Mouse (Mus musculus) intestine, embryonic 14.5 days (tissue): Measurements from ENCODE around the gene Gm4969. TPM values are rescaled to one million over a fixed set of nuclear protein-coding genes. Genes with fewer than 3 reads are reported as not detected.

ENCODE experiments used
- ATAC-seq: fragments of 200-750 bp; cut with Nextera tagmentation; replicated peaks from 2 replicates; pipeline ENCODE4 v1.8.0; 2017; ENCODE audit warnings: low read depth, moderate number of reproducible peaks, moderate TSS enrichment, moderate library complexity; ENCODE audit not compliant: low FRiP score, low TSS enrichment
- DNase-seq: peaks from one replicate; pipeline ENCODE4 v3.0.0-alpha.2; 2018; ENCODE audit warnings: low spot score
- H3K27ac ChIP-seq: fragments of 300-500 bp; sonication (generic); 2 replicates; pipeline ENCODE4 v1.5.1; 2014; ENCODE audit warnings: low read depth, mild to moderate bottlenecking, control low read depth
- H3K27me3 ChIP-seq: fragments of 300-500 bp; sonication (generic); replicated peaks from 2 replicates; pipeline ENCODE4 v1.6.1; 2014; ENCODE audit warnings: low read length, control low read depth; ENCODE audit not compliant: control insufficient read depth, insufficient read depth
- H3K36me3 ChIP-seq: fragments of 300-500 bp; sonication (generic); 2 replicates; pipeline ENCODE4 v1.6.1; 2014; ENCODE audit warnings: low read length, control low read depth; ENCODE audit not compliant: control insufficient read depth, insufficient read depth
- H3K4me1 ChIP-seq: fragments of 300-500 bp; sonication (generic); replicated peaks from 2 replicates; pipeline ENCODE4 v1.6.1; 2014; ENCODE audit warnings: low read length, control low read depth, mixed read lengths; ENCODE audit not compliant: control insufficient read depth, insufficient read depth
- H3K4me2 ChIP-seq: fragments of 300-500 bp; sonication (generic); 2 replicates; pipeline ENCODE4 v1.6.1; 2014; ENCODE audit warnings: low read length
- H3K4me3 ChIP-seq: fragments of 300-500 bp; sonication (generic); 2 replicates; pipeline ENCODE4 v1.5.1; 2014; ENCODE audit warnings: low read depth, low read length, control low read depth, mixed read lengths
- H3K9ac ChIP-seq: fragments of 300-500 bp; sonication (generic); 2 replicates; pipeline ENCODE4 v1.6.1; 2014; ENCODE audit warnings: mild to moderate bottlenecking, low read length
- H3K9me3 ChIP-seq: fragments of 300-500 bp; sonication (generic); 2 replicates; pipeline ENCODE4 v1.6.1; 2016; ENCODE audit warnings: low read length, control low read depth; ENCODE audit not compliant: control insufficient read depth
- WGBS: fragments of 180-500 bp; shearing (Covaris S2); extraction: QIAGEN DNeasy Blood & Tissue Kit; methylation state at CpG from one replicate; pipeline ENCODE4 v1.1.7; 2014; 5-methylcytosine and 5-hydroxymethylcytosine counted together
- polyA plus RNA-seq: library from polyadenylated mRNA; unstranded; fragments of >200 nt; fragmentation: Nextera tagmentation; extraction: Ambion mirVana; gene quantifications from 2 replicates; pipeline ENCODE4 v1.2.1, GENCODE M21; 2014

The Gm4969 gene
- polyA plus RNA-seq, 1 experiment from 2014 or later, result 3.7 TPM

DNA sequence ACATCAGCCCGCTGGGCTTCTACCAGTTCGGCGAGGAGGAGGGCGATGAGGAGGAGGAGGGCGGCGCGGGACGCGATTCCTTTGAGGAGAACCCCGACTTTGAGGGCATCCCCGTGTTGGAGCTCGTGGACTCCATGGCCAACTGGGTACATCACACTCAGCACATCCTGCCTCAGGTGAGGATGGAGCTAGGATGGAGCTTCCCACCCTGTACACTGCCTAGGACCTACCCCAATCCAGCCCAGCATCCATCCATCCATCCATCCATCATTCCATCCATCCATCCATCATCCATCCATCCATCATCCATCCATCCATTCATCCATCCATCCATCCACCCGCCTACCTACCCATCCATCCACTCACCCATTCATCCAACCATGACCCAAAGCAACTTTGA, 52.3 kb downstream of the Gm4969 start:
- Histone ChIP-seq H3K4me3 (0 out of 2 replicates have a peak overlapping the region, but pooled peaks have one; percentile 4), H3K4me1 (no peaks in the 10 kb centered on the region), H3K27ac (no peak overlapping the region), H3K4me2 (peak overlapping the region; percentile 33), H3K9ac (no peak overlapping the region), H3K9me3 (no peaks in the 10 kb centered on the region), H3K36me3 (no peaks in the 10 kb centered on the region), H3K27me3 (peaks cover 36% of the 10 kb centered on the region)
- DNase-seq, result no peak
- no peak for ATAC-seq
- WGBS, result 50% methylated on average over 13 of the region's 13 CpGs

DNA sequence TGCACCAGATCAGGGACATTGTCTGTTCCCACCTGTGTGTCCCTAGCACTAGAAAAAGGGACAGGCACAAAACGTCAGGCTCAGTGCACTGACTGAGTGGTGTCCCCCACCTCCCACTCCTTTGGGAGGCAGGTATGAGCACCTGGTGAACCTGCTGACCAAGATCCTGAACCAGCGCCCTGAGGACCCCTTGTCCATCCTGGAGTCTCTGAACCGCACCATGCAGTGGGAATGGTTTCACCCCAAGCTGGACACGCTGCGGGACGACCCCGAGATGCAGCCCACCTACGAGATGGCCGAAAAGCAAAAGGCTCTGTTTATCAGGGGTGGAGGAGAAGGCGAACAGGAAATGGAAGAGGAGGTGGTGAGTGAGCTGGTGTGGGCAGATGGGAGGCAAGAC, 60.8 kb downstream of the Gm4969 start:
- peaks cover 11% of the 10 kb centered on the region for H3K36me3 ChIP-seq
- no peak overlapping the region for H3K27ac ChIP-seq
- ATAC-seq, result no peak
- H3K27me3 ChIP-seq, result no peaks in the 10 kb centered on the region
- no peaks in the 10 kb centered on the region; the same call in 1 of the 2 replicates for H3K4me1 ChIP-seq
- H3K4me2 ChIP-seq, result no peak overlapping the region
- DNase-seq, result no peak
- H3K4me3 ChIP-seq, result no peak overlapping the region
- H3K9me3 ChIP-seq, result no peaks in the 10 kb centered on the region
- 82% methylated on average over 10 of the region's 10 CpGs for WGBS
- H3K9ac ChIP-seq, result no peak overlapping the region

DNA sequence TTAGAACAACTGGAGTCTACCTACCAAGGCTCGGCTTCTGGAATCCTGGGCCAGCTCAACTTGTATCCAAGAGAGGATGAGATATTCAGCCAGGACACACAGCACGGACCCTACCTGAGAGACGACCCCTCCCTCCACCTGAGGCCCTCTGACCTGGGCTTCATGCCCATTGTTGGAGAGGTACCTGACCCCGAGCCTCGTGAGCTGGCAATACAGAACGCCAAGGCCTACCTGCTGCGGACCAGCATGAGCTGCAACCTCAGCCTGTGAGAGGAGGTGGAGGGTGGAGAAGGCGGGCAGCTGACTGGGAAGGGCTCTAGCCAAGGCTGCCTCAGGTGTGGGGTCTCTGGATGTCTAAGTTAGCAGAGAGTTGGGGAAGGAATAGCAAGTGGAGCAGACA, 63.1 kb downstream of the Gm4969 start:
- Histone ChIP-seq H3K27me3 (no peaks in the 10 kb centered on the region), H3K4me3 (no peak overlapping the region), H3K4me1 (no peaks in the 10 kb centered on the region; the same call in 1 of the 2 replicates), H3K4me2 (no peak overlapping the region), H3K9me3 (no peaks in the 10 kb centered on the region), H3K36me3 (peaks cover 34% of the 10 kb centered on the region), H3K27ac (no peak overlapping the region), H3K9ac (no peak overlapping the region)
- ATAC-seq, result no peak
- 91% methylated on average over 8 of the region's 8 CpGs for WGBS
- no peak for DNase-seq

DNA sequence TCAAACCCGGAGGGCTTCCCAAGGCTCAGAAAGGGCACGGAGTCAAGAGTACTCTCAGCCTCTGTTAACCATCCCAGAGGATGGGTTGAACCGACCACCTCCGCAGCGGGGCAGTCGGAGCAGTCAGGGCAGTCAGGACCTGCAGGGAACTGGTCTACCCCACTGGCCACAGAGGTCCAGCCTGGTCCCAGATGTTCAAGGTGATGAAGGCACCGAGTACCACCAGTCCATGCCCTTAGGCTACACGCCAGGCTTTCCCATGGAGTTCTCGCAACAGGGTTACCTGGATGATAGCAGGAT, 63.4 kb downstream of the Gm4969 start:
- no peaks in the 10 kb centered on the region for H3K9me3 ChIP-seq
- H3K36me3 ChIP-seq, result peaks cover 38% of the 10 kb centered on the region
- no peak overlapping the region for H3K27ac ChIP-seq
- no peaks in the 10 kb centered on the region for H3K27me3 ChIP-seq
- no peak overlapping the region for H3K9ac ChIP-seq
- H3K4me2 ChIP-seq, result peak overlapping the region; percentile 28
- no peak overlapping the region for H3K4me3 ChIP-seq
- H3K4me1 ChIP-seq, result no peaks in the 10 kb centered on the region; the same call in 1 of the 2 replicates
- WGBS, result 62% methylated on average over 9 of the region's 9 CpGs
- DNase-seq, result no peak
- no peak for ATAC-seq

DNA sequence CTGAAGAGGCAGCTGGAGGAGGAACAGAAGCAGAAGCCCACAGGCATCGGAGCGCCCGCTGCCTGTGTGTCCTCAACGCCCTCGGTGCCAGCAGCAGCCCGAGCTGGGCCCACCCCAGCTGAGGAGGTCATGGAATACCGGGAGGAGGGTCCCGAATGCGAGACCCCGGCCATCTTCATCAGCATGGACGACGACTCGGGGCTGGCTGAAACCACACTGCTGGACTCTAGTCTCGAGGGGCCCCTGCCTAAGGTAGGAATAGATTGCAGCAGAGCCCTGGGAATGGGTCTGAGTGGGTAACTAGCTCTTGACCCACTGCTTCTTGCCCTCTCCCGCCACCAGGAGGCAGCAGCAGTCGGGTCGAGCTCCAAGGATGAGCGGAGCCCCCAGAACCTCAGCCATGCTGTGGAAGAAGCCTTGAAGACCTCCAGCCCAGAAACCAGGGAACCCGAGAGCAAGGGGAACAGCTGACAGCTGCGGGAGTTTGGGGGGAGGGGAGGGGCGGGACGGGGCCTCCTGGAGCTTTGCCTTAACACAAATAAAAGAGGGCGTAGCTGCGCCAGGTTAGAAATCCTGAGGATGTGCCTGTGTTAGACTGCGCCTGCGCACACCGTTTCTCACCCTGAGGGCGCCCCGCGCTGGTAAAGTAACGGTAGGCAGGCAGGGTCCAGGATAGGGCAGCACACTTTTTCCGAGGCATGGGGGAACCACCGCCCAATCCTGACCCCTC, 64.0 kb downstream of the Gm4969 start, which contains the start of gene Rsph6a:
Gene Rsph6a, plus strand, starts transcription at position 644 of the 730 bp plus-strand sequence.
- Histone ChIP-seq H3K27ac (no peak within 1 kb of the TSS), H3K4me1 (no peaks in the 10 kb centered on the region; the same call in 1 of the 2 replicates), H3K4me3 (no peak within 1 kb of the TSS), H3K27me3 (no peaks in the 10 kb centered on the region), H3K4me2 (peak within 1 kb of the TSS; percentile 28), H3K9ac (no peak within 1 kb of the TSS), H3K36me3 (peaks cover 43% of the 10 kb centered on the region), H3K9me3 (no peaks in the 10 kb centered on the region)
- WGBS, result 36% methylated on average over 33 of the region's 33 CpGs
- ATAC-seq, result peak; percentile 63
- peak; percentile 84 for DNase-seq

DNA sequence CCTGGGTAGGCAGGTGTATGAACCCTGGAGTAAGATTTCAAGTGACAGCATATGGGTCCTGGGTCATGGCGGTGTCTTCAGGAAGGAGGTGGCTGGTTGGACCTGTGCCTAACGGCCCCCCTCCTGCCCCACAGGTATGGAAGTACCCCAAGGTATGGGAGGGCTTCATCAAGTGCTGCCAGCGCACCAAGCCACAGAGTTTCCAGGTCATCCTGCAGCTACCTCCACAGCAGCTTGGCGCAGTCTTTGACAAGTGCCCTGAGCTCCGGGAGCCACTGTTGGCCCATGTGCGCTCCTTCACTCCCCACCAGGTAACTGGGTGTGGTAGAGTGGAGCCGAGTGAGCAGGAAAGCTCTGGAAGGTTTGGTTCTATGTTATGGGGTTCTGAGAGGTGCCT, 65.0 kb downstream of the Gm4969 start:
- no peak overlapping the region for H3K4me2 ChIP-seq
- no peak overlapping the region for H3K9ac ChIP-seq
- peaks cover 54% of the 10 kb centered on the region for H3K36me3 ChIP-seq
- no peak overlapping the region for H3K4me3 ChIP-seq
- no peak for DNase-seq
- no peaks in the 10 kb centered on the region for H3K27me3 ChIP-seq
- no peak for ATAC-seq
- H3K9me3 ChIP-seq, result no peaks in the 10 kb centered on the region
- H3K4me1 ChIP-seq, result no peaks in the 10 kb centered on the region; the same call in 1 of the 2 replicates
- H3K27ac ChIP-seq, result no peak overlapping the region
- 91% methylated on average over 7 of the region's 7 CpGs for WGBS

DNA sequence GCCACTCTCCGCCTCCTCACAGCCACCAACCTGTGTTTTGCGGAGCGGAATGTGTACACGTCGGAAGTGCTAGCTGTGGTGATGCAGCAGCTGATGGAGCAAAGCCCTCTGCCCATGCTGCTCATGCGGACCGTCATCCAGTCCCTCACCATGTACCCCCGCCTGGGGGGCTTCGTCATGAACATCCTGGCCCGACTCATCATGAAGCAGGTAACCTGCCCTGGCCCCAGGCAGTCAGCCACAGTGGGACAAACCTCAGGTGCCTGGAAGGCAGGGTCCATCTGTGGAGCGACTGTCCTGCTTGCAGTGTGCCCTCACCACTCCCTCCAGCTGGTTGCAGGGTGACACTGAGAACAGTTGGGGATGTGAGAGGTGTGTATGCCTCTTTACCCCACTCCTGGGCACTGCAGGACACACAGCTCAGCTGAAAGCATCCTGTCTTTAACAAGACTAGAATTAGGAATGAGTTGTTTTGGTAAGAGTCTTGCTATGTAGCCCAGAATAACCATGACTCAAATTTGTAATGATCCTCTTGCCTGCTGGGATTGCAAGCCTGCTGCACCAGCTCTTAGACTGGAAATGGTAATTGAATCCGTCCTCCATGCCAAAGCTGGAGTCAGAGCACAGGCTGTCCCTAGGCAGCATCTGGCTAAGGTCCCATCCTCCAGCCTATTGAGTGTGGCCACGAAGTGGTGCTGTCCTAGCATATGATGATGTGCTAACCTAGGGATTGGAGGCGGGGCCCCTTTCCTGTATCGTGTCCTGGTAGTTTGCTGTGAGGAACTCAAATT, 65.6 kb downstream of the Gm4969 start:
- no peak for DNase-seq
- Histone ChIP-seq H3K9me3 (no peaks in the 10 kb centered on the region), H3K36me3 (peaks cover 60% of the 10 kb centered on the region), H3K27ac (no peak overlapping the region), H3K4me3 (no peak overlapping the region), H3K4me1 (no peaks in the 10 kb centered on the region; the same call in 1 of the 2 replicates), H3K9ac (no peak overlapping the region), H3K27me3 (no peaks in the 10 kb centered on the region), H3K4me2 (no peak overlapping the region)
- no peak for ATAC-seq
- 86% methylated on average over 15 of the region's 15 CpGs for WGBS

DNA sequence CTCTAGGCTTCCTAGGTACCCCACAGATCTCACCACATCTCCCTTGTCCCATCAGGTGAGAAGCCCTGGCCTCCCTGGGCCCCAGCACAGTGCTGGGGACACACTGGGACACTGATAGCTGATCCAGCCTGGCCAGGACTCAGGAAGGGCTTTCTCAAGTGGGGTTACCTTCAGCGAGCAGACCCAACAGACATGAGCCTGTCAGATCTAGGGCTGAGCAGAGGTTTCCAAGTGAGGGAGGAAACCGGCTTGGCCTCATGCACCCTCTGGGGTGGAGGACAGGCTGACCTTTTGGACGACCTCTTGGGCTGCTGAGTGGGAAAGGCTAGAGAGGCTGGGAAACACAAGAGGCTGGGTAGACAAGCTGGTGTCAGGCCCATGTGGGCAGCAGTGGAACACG, 67.0 kb downstream of the Gm4969 start:
- DNase-seq, result no peak
- Histone ChIP-seq H3K27ac (no peak overlapping the region), H3K27me3 (no peaks in the 10 kb centered on the region), H3K9me3 (no peaks in the 10 kb centered on the region), H3K9ac (no peak overlapping the region), H3K4me1 (no peaks in the 10 kb centered on the region; the same call in 1 of the 2 replicates), H3K4me3 (no peak overlapping the region), H3K36me3 (peaks cover 74% of the 10 kb centered on the region), H3K4me2 (no peak overlapping the region)
- no peak for ATAC-seq
- 71% methylated on average over 4 of the region's 4 CpGs for WGBS
